Mouse (Mus musculus) ES-E14 (cell line): ENCODE data around the gene Pdzd3. TPM values are rescaled to one million over a fixed set of nuclear protein-coding genes. Genes with fewer than 3 reads are reported as not detected.
"Not testable (repeated sequence)": the region's sequence is repeated elsewhere in the genome, so short reads cannot be mapped to it uniquely, and the experiment has no call there.

Source experiments
- DNase-seq: peaks from one replicate; pipeline ENCODE4 v3.0.0-alpha.2; 2013; ENCODE audit warnings: low read depth, low spot score
- H3K27ac ChIP-seq: 2 replicates; pipeline ENCODE4 v1.5.1; 2012; ENCODE audit warnings: low read depth, mild to moderate bottlenecking, low read length, moderate library complexity, mixed read lengths; ENCODE audit not compliant: poor library complexity, insufficient read depth, severe bottlenecking
- H3K36me3 ChIP-seq: 2 replicates; pipeline ENCODE4 v1.6.1; 2012; ENCODE audit warnings: mild to moderate bottlenecking, low read length, moderate library complexity, mixed read lengths; ENCODE audit not compliant: control insufficient read depth, poor library complexity, insufficient read depth, severe bottlenecking
- H3K4me1 ChIP-seq, 2 experiments: fragments of 150-350 bp in 1 of 2; sonication (generic) in 1 of 2; 2 replicates each; pipeline ENCODE4 v1.6.1; 2012; ENCODE audit warnings: low read length in 2 of 2, mild to moderate bottlenecking in 1 of 2, mixed read lengths in 1 of 2; ENCODE audit not compliant: control insufficient read depth in 2 of 2, insufficient read depth in 2 of 2, poor library complexity in 1 of 2
- H3K4me3 ChIP-seq, 2 experiments: fragments of 150-350 bp in 1 of 2; sonication (generic) in 1 of 2; 2 replicates each; pipeline ENCODE4 v1.5.1; 2012; ENCODE audit warnings: low read length in 2 of 2, low read depth in 1 of 2, mild to moderate bottlenecking in 1 of 2, mixed read lengths in 1 of 2; ENCODE audit not compliant: insufficient read depth in 1 of 2, poor library complexity in 1 of 2, severe bottlenecking in 1 of 2
- H3K9ac ChIP-seq: 2 replicates; pipeline ENCODE4 v1.6.1; 2012; ENCODE audit warnings: low read depth, mild to moderate bottlenecking, low read length, mixed read lengths; ENCODE audit not compliant: poor library complexity, insufficient read depth, severe bottlenecking
- H3K9me3 ChIP-seq: fragments of 150-350 bp; sonication (generic); 2 replicates; pipeline ENCODE4 v1.6.1; 2012; ENCODE audit warnings: low read depth, mild to moderate bottlenecking, low read length; ENCODE audit not compliant: control insufficient read depth, insufficient read depth
- CHD2 ChIP-seq: IDR thresholded peaks from 2 replicates; pipeline ENCODE4 v1.6.1; 2014; ENCODE audit warnings: mild to moderate bottlenecking, low read depth, low read length, inconsistent platforms
- HCFC1 ChIP-seq: IDR thresholded peaks from 2 replicates; pipeline ENCODE4 v1.6.1; 2012; ENCODE audit warnings: low read length, inconsistent platforms, borderline replicate concordance; ENCODE audit not compliant: insufficient read depth
- MAFK ChIP-seq: IDR thresholded peaks from 2 replicates; pipeline ENCODE4 v1.6.1; 2014; ENCODE audit warnings: mild to moderate bottlenecking, low read depth, low read length, inconsistent platforms; ENCODE audit not compliant: insufficient read depth
- ZC3H11A ChIP-seq: IDR thresholded peaks from 2 replicates; pipeline ENCODE4 v1.6.1; 2012; ENCODE audit warnings: low read depth, mild to moderate bottlenecking, inconsistent platforms, low read length, borderline replicate concordance
- ZNF384 ChIP-seq: IDR thresholded peaks from 2 replicates; pipeline ENCODE4 v1.6.1; 2012; ENCODE audit warnings: low read depth, low read length, inconsistent platforms
- in situ Hi-C, 2 experiments: fragments of 600-800 bp; cut with MboI; formaldehyde crosslinking; loops; one replicate each; pipeline ENCODE4 v1.15.1; 2025; ENCODE audit warnings: low sequenced_read_pairs in 2 of 2, inconsistent platforms in 1 of 2; ENCODE audit not compliant: unreplicated experiment in 2 of 2
- total RNA-seq: library from RNA; depleted of rRNA; stranded (reverse); fragments of 300-350 nt; gene quantifications from 2 replicates; pipeline ENCODE4 v1.2.3, GENCODE M21; 2012; rRNA removed

Pdzd3 gene
- total RNA-seq, result 0.32 and 1.1 TPM in 2 replicates

- no peak within 1 kb of the TSS for H3K9ac ChIP-seq
- H3K4me1 ChIP-seq, result peaks cover 0 to 9% of the 10 kb centered on the region in 2 experiments; a peak in 2 of 4 replicates
- H3K4me3 ChIP-seq, result no peak within 1 kb of the TSS
- H3K27ac ChIP-seq, result no peak within 1 kb of the TSS
- in situ Hi-C loops, result no loop called here
- no peaks in the 10 kb centered on the region for H3K9me3 ChIP-seq
- TF ChIP-seq ZC3H11A (no peak), CHD2 (no peak), HCFC1 (no peak), ZNF384 (no peak), MAFK (no peak)
- no peaks in the 10 kb centered on the region for H3K36me3 ChIP-seq
- DNase-seq, result no peak
Measured at GRCm38 (mm10) chr9:44251314-44251713, at the start of gene Pdzd3. Pdzd3 (minus strand) TSS chr9:44251471.

DNA sequence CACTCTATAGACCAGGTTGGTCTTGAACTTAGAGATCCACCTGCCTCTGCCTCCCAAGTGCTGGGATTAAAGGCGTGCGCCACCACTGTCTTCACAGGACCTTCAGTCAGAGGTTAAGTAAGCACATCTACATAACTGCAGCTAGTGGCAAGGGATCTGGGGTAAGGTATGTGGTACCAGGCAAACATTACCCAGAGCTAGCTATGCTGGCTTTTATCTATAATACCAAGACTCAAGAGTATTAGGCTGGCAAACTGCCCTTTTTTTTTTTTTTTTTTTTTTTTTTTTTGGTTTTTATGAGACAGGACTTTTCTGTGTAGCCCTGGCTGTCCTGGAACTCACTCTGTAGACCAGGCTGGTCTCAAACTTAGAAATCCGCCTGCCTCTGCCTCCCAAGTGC lies 48.7 kb upstream of the Pdzd3 start:
- H3K4me1 ChIP-seq, H3K4me3 ChIP-seq, in situ Hi-C loops, H3K9me3 ChIP-seq, H3K9ac ChIP-seq, H3K27ac ChIP-seq, DNase-seq: not testable (repeated sequence)
- peaks cover 34% of the 10 kb centered on the region for H3K36me3 ChIP-seq

DNA sequence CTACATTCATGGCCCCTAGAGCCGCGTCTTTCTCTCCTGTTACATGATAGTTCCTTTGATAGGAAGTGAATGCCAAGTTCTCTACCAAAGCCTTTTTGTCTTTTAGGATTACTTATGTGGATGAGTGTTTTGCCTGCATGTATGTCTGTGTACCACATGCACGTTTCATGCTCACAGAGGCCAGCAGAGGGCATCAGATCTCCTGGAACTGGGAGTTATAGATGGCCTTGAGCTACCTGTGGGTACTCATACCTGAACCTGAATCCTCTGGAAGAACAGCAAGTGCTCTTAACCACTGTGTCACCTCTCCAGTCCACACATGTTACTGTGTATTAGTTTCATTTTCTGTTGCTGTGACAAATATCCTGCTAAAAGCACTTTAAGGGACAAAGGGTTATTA lies 41.2 kb upstream of the Pdzd3 start:
- Histone ChIP-seq H3K9me3 (no peaks in the 10 kb centered on the region), H3K4me3 (no peak overlapping the region), H3K36me3 (peaks cover 18% of the 10 kb centered on the region), H3K27ac (no peak overlapping the region), H3K9ac (no peak overlapping the region), H3K4me1 (peaks cover 0 to 9% of the 10 kb centered on the region in 2 experiments; a peak in 1 of 4 replicates)
- in situ Hi-C loops, result no loop called here
- DNase-seq, result no peak
- no peak for TF ChIP-seq ZNF384
- no peak for TF ChIP-seq MAFK
- no peak for TF ChIP-seq CHD2
- TF ChIP-seq ZC3H11A, result no peak

- no peak overlapping the region for H3K27ac ChIP-seq
- peaks cover 0 to 17% of the 10 kb centered on the region in 2 experiments; a peak in 1 of 4 replicates for H3K4me1 ChIP-seq
- DNase-seq, result no peak
- in situ Hi-C loops, result no loop called here
- no peak overlapping the region for H3K9ac ChIP-seq
- no peaks in the 10 kb centered on the region for H3K9me3 ChIP-seq
- TF ChIP-seq MAFK (no peak), ZC3H11A (no peak), CHD2 (no peak), ZNF384 (no peak), HCFC1 (no peak)
- no peak overlapping the region for H3K4me3 ChIP-seq
- H3K36me3 ChIP-seq, result 0 out of 2 replicates have a peak, but pooled peaks cover 2% of the 10 kb centered on the region
Measured at GRCm38 (mm10) chr9:44288959-44289291, 37.7 kb upstream of the Pdzd3 start.

GRCm38 (mm10) chr9:44288076-44288958 lies 37.0 kb upstream of the Pdzd3 start, which contains the start of gene Abcg4:
Abcg4 (minus strand) TSS chr9:44288615.
- Histone ChIP-seq H3K27ac (no peak within 1 kb of the TSS), H3K9me3 (no peaks in the 10 kb centered on the region), H3K4me3 (peak within 1 kb of the TSS; percentile 64 to 78), H3K36me3 (0 out of 2 replicates have a peak, but pooled peaks cover 2% of the 10 kb centered on the region), H3K9ac (peak within 1 kb of the TSS; percentile 53), H3K4me1 (peaks cover 0 to 17% of the 10 kb centered on the region in 2 experiments; a peak in 1 of 4 replicates)
- no peak for DNase-seq
- TF ChIP-seq ZC3H11A (no peak), CHD2 (no peak), ZNF384 (no peak), MAFK (no peak), HCFC1 (no peak)
- in situ Hi-C loops, result no loop called here
